Mouse (Mus musculus) adrenal gland, postnatal 36 days (tissue): ENCODE results near the gene Gpr179. TPM values are rescaled to one million over a fixed set of nuclear protein-coding genes. Genes with fewer than 3 reads are reported as not detected.

Experiments used
- DNase-seq, 2 experiments: peaks; one replicate each; pipeline ENCODE4 v3.0.0; 2021; ENCODE audit warnings: mixed read lengths in 1 of 2
- total RNA-seq, 2 experiments: library from RNA; stranded (reverse); gene quantifications; 2 replicates each; pipeline ENCODE4 v1.2.3; 2021

Gpr179 gene
- total RNA-seq, 2 experiments from 2014 or later, result 0.93 to 1.2 TPM

- DNase-seq, result peak in 1 of 2 experiments; percentile 11
Measured at GRCm38 (mm10) chr11:97285852-97286775, 65.8 kb downstream of the Gpr179 start.

GRCm38 (mm10) chr11:97284854-97285253 lies 67.0 kb downstream of the Gpr179 start:
- no peak for DNase-seq

- DNase-seq, result no peak
Measured at GRCm38 (mm10) chr11:97282179-97282578, 69.7 kb downstream of the Gpr179 start.

Other genes starting within 250 kb of the Gpr179 start
- under 1 TPM; 0.23 to 0.33 TPM for gene Tbx21, start 236.7 kb downstream of the Gpr179 start, total RNA-seq
- 10 to 100 TPM; 10.6 to 12.8 TPM for gene Tbkbp1, start 200.6 kb downstream of the Gpr179 start, total RNA-seq
- gene Kpnb1, start 164.2 kb downstream of the Gpr179 start, total RNA-seq, result 100 to 1,000 TPM; 112 to 138 TPM
- gene Npepps, start 71.4 kb downstream of the Gpr179 start, total RNA-seq, result 10 to 100 TPM; 81.8 to 86.1 TPM
- 10 to 100 TPM; 31.5 to 32.3 TPM for gene Mrpl45, start 36.4 kb downstream of the Gpr179 start, total RNA-seq
- 10 to 100 TPM; 20.6 to 22.1 TPM for gene Socs7, start 10.5 kb upstream of the Gpr179 start, total RNA-seq
- gene Arhgap23, start 63.5 kb upstream of the Gpr179 start, total RNA-seq, result 10 to 100 TPM; 28.6 to 37.3 TPM
- under 1 TPM in 1 of 2 experiments, not detected in 1; 0.33 TPM for gene 4933428G20Rik, start 148.3 kb upstream of the Gpr179 start, total RNA-seq
- 10 to 100 TPM in 1 of 2 experiments, 1 to 10 TPM in 1; 6.8 to 14.5 TPM for gene Srcin1, start 224.1 kb upstream of the Gpr179 start, total RNA-seq